Mouse (Mus musculus) CH12.LX (cell line): Measurements from ENCODE around the gene Arl15.

Experiments
- CTCF ChIP-seq, 2 experiments: IDR thresholded peaks in 1 of 2; conservative IDR thresholded peaks in 1 of 2; 2 replicates each; pipeline ENCODE4 v1.5.1; 2011 to 2012; ENCODE audit warnings: low read depth in 2 of 2, low read length in 2 of 2, improper control_type of control experiment in 1 of 2, inconsistent platforms in 1 of 2, mild to moderate bottlenecking in 1 of 2, moderate library complexity in 1 of 2
- E2F4 ChIP-seq: IDR thresholded peaks from 2 replicates; pipeline ENCODE4 v1.6.1; 2011; ENCODE audit warnings: low read depth, low read length, improper control_type of control experiment; ENCODE audit not compliant: insufficient replicate concordance
- NELFE ChIP-seq: IDR thresholded peaks from 2 replicates; pipeline ENCODE4 v1.6.1; 2011; ENCODE audit warnings: low read depth, low read length, improper control_type of control experiment
- SIN3A ChIP-seq: IDR thresholded peaks from 2 replicates; pipeline ENCODE4 v1.6.1; 2012; ENCODE audit warnings: low read length, improper control_type of control experiment, inconsistent platforms
- SMC3 ChIP-seq: IDR thresholded peaks from 2 replicates; pipeline ENCODE4 v1.6.1; 2011; ENCODE audit warnings: low read depth, low read length, improper control_type of control experiment
- USF1 ChIP-seq: IDR thresholded peaks from 2 replicates; pipeline ENCODE4 v1.6.1; 2014; ENCODE audit warnings: low read depth, mild to moderate bottlenecking, inconsistent platforms, low read length, improper control_type of control experiment

DNA sequence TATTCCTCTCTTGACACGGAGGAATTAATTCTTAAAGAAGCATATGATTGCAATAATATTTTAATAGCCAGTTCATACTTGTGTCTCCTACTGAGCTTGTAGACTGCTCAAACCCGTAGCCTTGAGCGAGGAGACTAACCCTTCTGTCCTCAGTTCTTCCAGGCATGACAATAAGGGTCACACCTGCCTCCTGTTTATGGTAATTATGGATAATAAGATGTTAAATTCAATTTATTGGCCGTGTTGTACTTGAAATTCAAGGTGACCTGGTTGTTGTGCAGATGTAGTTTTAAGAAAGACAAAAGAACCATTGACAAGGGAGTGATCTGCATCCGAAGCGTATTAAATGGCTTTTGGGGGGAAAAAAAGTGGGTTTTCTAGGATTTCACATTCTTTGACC lies 232.0 kb downstream of the Arl15 start:
- no peak for TF ChIP-seq NELFE
- TF ChIP-seq SMC3, result no peak
- TF ChIP-seq E2F4, result no peak
- TF ChIP-seq CTCF (conservative IDR thresholded peaks at IDR 0.05 in 1 of 2, IDR thresholded peaks at IDR 0.05 in 1 of 2; ENCODE audit: low read depth in 2 of 2, low read length in 2 of 2), result no peak
- TF ChIP-seq USF1, result no peak
- no peak for TF ChIP-seq SIN3A
